Mouse (Mus musculus): ENCODE measurements around the gene Tnxb. TPM values are rescaled to one million over a fixed set of nuclear protein-coding genes. Genes with fewer than 3 reads are reported as not detected.

Gene Tnxb
- total RNA-seq, 1 experiment from 2014 or later, result 25.4 TPM

DNA sequence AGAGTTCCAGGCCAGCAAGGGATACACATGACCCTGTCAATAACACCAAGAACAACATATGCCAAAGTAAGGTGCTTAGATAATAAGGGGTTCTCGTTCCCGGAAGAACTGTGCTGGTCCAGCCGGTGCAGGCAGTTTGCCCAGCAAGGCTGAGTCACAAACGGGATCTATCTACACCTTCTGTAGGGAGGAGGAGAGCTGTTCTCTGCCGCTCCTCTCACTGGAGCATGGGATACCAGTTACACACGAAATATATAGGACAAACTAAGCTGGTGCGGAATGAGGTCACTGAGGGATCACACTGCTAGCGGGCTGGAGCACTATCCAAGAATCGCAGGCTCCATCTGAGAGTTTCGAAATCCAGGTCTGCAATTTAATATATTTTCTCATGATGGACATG is 26.4 kb upstream of the Tnxb start:
- DNase-seq, result no peak

DNA sequence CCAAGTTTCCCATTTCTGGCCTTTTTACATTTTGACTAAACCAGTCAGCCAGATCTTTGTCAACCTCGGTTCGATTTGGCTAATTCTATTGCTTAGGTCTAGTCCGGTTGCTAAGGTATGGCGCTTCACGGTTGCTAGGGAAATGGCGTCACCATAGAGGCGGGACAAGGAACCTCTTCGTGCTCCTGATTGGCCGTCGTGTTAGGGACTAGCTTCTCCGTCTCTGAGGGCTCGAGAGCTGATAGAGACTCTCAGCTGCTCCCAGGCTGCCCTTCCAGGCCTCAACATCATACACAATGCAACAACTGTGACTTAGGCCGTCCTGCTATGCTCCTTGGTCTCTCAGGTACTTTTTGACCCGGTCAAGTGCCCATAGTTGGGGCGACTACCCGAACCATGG is 25.7 kb upstream of the Tnxb start, which contains the start of gene Fkbpl:
Fkbpl (plus strand) TSS at position 157 of the 400 bp plus-strand sequence.
- DNase-seq, result peak; percentile 90

DNA sequence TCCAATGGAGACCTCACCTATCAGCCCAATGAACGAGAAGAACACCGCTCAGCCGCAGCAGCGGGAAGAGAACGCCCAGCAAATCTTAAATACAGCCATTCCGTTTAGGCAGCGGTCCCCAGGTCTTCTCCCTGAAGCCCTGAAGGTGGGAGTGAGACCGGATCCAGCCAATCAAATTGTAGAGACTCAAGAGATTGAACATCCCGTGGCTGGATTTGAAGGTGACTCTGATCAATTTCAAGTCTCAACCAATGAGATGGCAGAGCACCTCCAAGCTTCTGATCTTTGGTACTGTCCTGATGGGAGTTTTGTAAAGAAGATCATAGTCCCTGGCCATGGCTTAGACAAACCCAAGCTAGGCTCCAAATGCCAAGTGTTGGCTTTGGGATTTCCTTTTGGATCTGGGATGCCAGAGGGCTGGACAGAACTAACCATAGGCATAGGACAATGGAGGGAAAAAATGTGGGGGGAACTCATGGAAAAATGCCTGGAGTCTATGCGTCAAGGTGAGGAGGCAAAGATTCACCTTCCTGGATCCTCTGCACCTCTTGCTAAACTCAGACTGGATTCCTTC is 25.0 kb upstream of the Tnxb start:
- no peak for DNase-seq

DNA sequence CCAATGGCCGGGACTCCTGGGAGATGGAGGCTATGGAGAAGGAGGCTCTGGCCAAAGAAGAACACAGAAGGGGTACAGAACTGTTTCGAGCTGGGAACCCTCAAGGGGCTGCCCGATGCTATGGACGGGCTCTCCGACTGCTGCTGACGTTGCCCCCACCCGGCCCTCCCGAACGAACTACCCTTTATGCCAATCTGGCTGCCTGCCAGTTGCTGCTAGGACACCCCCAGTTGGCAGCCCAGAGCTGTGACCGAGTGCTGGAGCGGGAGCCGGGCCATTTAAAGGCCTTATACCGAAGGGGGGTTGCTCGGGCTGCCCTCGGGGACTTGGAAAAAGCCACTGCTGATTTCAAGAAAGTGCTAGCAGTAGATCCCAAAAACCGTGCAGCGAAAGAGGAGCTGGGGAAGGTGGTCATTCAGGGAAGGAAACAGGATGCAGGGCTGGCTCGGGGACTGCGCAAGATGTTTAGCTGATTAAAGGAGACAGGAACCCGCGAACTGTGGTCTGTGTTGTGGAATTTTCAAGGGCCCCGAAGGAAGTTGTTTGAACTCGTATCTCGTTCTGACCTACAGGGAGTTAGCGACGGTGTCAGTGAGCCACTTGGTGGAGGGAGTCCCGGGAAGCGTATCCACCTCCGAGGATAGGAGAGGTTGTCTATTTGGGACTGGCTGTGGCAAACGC is 24.4 kb upstream of the Tnxb start:
- no peak for DNase-seq

DNA sequence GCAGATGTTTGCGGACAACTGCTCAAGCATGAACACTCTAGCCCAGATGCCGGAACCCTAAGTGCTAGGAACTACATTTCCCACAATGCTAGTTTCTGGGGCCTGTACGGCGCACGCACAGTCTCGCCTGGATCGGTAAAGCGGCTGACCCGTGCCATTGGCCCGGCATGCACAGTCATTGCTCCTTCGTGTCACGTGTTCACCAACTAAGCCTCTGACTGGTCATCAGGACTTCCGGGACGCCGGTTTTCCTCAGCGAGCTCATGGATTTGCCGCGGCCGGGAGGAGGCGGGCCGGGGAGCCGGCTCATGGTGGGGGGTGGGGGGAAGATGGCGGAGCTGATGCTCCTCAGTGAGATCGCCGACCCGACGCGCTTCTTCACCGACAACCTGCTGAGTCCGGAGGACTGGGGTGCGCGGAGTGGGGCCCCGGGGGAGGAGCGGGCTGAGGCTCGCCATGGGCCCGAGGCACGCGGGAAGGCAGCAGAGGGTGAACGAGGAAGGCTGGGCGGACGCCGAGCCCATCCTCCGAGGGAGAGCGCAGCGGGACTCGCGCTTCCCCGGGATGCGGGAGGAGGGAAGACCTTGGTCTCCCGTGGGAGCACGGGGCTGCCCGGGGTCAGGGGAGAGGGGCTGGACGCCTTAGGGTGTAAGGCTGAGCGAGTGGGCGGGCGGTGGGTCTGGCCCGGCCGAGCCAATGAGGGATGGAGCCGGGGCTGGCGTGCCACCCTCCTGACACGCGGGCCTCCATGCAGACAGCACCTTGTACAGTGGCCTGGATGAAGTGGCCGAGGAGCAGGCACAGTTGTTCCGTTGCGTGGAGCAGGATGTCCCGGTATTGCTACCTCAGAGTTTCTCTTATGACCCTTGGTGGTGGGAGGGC is 23.2 kb upstream of the Tnxb start, which contains the start of gene Atf6b:
Atf6b (plus strand) TSS at position 241 of the 882 bp plus-strand sequence.
- peak; percentile 93 for DNase-seq

DNA sequence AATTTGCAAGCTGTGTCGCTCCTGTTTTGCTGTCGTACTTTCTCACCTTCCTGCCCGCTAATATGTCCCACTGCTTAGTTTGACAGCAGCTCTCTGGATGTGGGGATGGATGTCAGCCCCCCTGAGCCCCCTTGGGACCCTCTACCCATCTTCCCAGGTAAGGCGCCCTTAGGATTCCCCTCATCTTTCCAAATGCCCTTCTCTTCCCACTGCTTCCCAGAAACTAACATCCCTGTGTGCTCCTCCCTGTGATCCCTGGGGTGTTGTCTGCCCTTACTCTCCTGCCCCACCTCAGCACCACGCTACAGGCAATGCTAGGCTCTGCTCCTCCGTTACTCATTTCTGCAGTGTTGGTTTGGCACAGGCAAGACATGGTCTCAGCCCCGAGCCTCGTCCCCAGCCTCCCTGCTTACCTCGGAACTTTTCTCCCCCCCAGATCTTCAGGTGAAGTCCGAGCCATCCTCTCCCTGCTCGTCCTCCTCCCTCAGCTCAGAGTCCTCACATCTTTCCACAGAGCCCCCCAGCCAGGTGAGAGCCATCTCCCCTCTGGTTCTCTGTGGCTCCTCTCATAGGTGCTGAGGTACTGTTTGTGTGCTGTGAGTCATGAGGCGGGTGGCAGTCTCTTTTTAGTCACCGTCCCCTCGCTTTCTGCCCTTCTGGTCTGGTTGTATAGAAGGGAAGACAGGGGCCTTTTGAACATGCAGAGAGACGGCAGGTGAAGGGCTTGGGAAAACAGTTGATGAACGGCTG is 22.0 kb upstream of the Tnxb start:
- no peak for DNase-seq

DNA sequence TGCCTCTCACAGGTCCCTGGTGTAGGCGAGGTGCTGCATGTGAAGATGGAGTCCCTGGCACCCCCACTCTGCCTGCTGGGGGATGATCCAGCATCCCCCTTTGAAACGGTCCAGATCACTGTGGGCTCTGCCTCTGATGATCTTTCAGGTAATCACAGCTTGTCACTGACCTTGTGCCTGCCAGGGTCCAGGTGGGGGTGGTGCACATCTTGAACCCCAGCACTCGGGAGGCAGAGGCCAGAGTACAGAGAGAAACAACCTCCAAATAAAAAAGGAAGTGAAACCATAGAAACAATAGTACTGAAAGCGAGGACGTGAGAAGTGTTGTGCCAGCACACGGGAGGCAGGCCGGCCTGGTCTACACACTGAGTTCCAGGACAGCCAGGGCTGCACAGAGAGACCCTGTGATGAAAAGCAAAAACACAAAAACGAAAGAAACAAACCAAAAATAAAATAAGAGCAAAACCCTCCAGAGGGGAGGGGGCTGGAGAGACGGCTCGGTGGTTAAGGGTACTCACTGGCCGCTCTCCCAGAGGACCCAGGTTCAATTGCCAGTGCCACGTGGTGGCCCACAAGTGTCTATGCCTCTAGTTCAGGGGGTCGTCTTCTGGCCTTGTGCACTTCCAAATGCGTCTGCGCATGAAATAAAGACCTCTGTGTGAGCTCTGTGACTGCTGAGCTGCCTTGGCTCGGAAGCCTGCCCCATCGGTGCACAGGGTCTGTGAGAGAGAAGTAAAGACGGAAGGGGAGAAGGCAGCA is 21.1 kb upstream of the Tnxb start:
- no peak for DNase-seq

DNA sequence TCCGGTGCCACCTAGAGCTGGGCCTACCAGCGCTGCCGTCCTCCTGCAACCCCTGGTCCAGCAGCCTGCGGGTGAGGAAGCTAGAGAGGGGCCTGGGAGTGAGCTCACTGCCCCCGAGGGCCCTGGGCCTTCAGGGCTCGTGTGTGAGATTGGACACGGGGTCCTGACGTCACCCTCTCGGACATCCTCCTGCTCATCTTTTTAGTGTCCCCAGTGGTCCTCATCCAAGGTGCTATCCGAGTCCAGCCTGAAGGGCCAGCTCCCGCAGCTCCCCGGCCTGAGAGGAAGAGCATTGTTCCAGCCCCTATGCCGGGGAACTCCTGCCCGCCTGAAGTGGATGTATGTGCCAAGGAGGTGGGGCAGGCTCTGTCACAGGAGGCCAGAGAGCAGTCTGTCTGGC is 19.6 kb upstream of the Tnxb start:
- no peak for DNase-seq

DNA sequence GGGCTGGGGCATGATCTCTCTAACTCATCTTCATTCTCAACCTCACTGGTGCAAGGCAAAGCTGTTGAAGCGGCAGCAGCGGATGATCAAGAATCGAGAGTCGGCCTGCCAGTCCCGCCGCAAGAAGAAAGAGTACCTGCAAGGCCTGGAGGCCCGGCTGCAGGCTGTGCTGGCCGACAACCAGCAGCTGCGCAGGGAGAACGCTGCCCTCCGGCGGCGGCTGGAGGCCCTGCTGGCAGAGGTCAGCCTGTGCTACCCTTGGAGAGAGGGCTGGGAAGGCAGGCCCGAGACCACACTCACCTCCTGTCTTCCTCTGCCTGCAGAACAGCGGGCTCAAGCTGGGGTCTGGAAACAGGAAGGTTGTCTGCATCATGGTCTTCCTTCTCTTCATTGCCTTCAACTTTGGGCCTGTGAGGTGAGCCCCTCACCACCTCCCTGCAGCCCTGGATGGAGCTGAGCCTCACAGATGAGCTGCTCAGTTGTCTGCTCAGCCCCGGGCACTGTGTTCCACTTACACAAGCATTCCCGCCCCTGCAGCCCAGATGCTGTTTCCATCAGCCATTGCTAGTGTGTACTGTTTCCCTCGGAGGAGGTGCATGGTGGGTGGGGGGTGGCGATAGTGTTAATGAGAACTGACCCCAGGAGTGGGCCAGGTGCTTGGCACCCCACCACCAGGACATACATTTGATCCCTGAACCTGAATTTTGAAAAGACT is 18.7 kb upstream of the Tnxb start:
- peak; percentile 64 for DNase-seq

DNA sequence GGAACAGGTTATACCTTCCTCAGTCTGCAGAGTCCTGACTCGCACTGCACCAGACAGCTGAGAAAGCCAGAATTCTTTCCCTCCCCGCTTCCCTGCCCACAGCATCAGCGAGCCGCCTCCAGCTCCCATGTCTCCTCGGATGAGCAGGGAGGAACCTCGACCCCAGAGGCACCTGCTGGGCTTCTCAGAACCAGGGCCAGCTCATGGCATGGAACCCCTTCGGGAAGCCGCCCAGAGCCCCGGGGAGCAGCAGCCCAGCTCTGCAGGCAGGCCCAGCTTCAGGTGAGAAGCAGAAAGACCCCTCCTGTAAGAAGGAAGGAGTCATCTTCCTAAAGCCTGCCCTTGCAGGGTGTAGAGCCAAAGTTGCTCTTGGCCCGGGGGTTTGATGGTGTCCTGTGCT is 17.8 kb upstream of the Tnxb start:
- DNase-seq, result no peak

DNA sequence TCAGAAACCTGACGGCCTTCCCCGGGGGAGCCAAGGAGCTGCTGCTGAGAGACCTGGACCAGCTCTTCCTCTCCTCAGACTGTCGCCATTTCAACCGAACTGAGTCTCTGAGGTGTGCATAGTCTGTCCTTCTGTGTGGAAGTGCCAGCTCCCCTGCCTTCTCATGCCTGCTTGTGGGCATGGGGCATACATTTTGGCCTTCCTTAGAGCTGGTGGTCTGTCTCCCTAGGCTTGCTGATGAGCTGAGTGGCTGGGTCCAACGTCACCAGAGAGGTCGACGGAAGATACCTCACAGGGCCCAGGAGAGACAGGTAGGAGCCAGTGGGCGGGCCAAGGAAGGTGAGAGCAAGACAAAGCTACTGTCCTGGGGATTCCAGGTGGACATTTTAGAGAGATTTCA is 17.4 kb upstream of the Tnxb start:
- DNase-seq, result no peak

DNA sequence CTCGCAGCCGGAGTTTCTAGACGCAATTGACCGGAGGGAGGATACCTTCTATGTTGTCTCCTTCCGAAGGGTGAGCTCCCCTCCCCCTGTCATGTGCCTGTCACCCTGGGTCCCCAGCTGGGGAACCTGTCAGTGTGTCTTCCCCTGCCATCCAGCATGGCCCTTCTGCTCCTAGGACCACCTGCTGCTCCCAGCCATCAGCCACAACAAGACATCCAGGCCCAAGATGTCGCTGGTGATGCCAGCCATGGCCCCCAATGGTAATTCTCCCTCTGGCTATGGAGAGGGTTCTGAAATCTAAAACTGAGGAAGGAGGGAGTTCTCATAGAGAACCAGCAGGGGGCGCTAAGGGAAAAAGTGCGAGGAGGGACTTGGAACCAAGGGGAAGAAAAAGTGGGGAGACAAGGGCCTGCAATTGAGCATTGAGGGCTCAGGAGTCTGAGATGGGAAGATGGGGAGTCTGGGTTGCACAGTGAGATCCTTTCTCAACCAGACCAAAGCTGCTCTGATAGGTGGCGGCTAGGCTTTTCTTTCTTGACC is 16.5 kb upstream of the Tnxb start:
- DNase-seq, result peak; percentile 66

DNA sequence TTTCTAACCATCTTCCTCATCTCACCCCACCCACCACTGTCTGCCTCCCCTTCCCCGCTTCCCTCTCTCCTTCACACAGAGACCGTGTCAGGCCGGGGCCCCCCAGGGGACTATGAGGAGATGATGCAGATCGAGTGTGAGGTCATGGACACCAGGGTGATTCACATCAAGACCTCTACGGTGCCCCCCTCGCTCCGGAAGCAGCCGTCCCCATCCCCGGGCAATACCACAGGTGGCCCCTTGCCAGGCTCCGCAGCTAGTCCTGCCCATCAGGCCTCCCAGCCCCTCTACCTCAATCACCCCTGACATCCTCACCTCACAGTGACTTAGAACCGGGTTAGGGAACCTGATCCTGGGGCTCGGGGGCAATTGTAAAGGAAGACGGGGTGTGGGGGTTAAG is 15.9 kb upstream of the Tnxb start:
- no peak for DNase-seq

DNA sequence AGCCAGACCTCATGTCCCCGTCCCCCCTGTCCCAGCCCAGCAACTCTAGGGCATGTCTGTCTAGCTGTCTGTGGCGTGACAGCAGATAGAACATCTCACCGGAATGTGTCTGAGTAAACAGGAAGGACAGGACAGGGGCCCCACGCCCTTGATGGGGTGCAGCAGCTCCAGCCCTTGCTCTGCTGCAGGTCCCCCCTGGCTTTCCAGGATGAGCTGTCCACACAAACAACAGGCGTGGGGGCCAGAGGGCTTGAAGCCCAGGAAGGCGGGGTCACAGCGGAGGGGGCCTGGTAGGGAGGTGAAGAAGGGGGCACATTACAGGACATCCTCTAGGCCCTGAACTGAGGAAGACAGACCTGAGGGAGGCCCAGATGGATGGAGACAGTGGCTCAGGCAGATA is 15.2 kb upstream of the Tnxb start:
- DNase-seq, result peak; percentile 57

DNA sequence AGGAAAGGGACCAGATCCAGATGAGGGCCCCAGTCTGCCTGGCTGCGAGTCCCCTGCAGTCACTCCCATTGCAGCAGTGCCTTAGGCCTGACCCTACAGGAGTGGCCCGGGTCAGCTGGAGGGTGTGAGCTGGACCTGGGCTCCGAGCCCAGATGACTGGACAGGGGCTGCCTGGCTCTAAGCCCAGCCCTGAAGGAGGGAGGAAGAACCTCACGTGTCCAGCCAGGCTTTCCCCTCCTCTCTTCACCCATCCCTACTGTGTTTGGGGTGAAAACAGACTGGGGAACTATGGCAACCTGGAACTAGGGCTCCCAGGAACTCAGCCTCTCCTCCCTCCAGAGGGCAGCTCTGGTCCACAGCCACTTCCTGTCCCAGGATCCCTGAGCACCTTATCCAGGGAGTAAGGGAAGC is 14.7 kb upstream of the Tnxb start:
- DNase-seq, result peak; percentile 79

DNA sequence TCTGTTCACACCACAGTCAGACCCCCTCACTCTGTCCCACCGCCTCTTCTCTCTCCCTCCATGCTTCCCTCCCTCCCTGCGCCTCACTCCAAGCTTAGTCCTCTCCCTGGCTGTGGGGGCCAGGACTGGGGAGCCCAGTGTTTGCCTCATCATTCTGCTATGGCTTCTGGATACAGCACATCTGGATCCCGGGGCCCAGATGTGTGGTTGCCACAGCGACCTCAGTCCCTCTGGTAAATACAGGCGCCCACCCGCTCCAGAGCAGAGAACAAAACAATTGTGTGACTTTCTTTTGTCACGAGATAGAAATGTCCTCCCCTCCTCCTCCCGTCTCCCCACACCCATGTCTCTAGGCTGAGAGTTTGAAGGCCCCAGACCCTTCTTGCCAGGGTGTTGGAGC is 13.7 kb upstream of the Tnxb start:
- DNase-seq, result no peak

DNA sequence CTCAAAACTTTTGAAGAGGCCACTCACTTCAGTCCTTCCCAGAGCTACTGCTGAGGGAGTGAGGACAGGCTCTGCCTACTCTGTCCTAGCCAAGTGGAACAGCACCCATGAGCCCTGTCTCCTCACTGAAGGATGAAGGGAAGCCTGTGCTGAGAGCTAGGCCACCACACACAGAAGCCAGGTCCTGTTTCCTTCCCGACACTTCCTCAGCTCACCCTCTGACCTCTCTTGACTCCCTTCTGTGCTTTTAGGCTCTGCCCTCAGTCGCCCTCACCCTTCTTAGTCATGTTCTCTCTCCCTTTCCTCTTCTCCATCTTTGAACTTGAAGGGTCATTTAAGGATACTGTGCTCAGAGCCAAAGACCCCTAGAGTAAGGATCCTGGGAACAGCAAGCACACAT is 13.1 kb upstream of the Tnxb start:
- DNase-seq, result no peak

DNA sequence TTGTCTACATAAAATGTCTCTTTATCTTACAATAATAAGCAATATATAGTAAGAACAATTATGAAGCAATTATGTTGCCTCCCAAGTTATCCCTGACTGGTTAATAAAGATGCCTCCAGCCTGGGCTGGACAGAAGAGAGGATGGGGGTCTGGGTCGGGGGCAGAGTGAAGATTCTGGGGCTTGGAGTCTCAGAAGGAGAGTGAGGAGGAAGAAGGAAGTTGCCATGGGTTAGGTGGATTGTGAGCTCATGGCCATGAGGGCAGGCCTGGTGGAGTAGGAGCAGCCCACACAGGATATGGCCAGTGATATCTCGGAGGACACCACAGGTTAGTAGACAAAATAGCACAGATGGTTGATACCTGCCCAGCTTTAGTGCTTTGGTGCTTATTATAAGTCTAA is 12.2 kb upstream of the Tnxb start:
- no peak for DNase-seq

DNA sequence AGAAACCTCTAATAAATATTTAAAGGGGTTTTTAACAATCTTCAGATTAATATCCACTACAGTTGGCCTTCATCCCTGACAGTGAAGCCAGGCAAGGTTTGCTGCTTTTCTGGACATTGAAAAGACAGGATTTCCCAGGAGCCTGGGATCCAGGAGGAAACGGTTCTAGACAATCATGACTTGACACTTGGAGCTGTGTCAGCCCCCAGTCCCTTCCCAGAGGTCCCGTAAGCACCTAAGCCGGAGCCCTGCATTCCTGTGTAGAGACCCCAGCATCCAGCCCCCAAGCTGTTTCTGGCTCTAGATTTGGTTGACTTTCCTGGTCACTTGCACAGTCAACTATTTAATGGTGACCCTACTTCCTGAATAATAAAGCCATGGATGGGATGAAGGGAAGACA is 11.7 kb upstream of the Tnxb start:
- no peak for DNase-seq

DNA sequence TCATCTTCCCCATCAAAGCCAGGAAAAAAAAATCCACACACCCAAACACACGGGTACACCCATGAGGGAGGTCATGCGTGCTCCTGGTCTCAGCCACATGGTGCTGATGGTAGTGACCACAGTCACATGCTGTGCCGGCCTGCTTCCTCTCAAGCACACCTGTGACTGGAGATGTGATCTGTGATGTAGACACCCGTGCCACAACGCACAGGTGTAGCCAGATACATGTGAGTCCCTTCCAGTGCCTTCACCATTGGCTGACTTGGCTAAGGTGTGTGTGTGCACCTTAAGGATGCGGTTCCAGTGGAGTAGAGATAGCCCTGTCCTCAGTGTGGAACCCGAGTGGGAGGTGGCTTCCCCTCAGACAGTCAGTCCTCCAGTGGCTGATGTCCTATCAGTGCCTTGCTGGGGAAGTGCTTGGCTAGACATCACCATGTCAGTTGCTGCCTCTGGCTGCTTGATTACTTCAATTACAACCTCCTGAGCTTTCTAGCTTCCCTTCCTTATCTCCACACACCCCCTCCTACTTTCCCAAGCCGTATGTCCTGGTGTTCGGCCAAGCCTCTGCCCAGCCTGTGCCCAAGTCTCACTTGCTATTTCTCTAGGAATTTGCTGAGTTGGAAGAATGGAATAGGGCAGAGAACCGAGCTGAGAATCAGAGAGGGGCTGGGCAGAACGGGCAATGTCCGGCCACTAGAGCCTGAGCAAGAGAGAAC is 11.0 kb upstream of the Tnxb start:
- DNase-seq, result no peak

Data from adrenal gland, postnatal 25 days (tissue).